Mouse (Mus musculus) thymus, adult 18-20 months (tissue): Measurements from ENCODE around the gene Amigo2.
"Not testable (repeated sequence)": the region's sequence is repeated elsewhere in the genome, so short reads cannot be mapped to it uniquely, and the experiment has no call there.

Source experiments
- DNase-seq, 2 experiments: peaks; one replicate each; pipeline ENCODE4 v3.0.0; 2022; ENCODE audit warnings: mixed read lengths in 2 of 2

Gene Amigo2

DNA sequence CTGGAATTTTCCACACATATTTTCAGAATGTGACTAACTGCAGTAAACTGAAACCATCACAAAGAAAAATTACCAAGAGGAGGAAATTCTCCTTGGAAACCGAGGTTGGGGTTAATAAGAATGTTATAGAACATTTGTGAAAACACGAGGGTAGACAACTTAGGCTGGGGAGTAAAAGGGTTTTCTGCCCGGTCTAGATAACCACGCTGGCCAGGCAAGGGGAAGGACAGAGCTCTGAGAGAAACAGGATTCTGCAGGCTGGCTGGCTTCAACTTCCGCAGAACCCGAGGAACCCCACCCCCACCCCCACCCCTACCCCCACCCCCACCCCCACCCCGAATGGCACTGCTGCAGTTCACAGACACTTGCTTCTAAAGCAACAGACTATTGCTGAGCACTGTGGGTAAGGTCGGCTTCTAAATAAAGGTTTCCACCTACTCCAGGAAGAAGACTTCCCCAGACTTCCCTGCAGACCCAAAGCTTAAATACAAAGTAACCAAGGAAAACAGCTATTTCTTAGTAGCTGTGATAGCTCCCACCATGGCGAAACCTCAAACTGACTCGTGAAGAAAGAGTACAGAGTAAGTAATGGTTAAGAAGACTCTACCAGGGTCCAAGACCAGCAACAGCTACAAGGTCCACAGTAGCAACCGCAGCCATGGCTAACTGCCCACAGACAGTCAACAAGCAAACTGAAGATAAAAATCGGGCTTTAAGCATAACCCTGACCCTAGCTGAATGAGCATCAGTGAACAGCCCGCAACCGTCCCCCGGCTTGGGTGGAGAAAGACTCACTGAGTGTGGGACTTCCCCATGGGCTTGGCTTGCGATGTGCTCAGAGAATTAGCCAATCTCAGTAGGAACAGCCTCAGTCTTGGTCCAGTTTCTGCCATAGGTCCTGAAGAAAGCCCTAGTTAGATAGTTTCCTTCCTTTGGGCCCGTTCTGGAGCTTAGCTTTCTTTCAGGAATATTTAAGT lies 34.3 kb downstream of the Amigo2 start:
- DNase-seq, result no peak

- not testable (repeated sequence) for DNase-seq
Observed at GRCm38 (mm10) chr15:97209754-97210153, 37.3 kb downstream of the Amigo2 start.

GRCm38 (mm10) chr15:97206506-97206905 lies 40.6 kb downstream of the Amigo2 start:
- DNase-seq, result no peak

- DNase-seq, result no peak
Observed at GRCm38 (mm10) chr15:97205776-97206175, 41.3 kb downstream of the Amigo2 start.

GRCm38 (mm10) chr15:97204889-97205288 lies 42.2 kb downstream of the Amigo2 start:
- DNase-seq, result no peak

DNA sequence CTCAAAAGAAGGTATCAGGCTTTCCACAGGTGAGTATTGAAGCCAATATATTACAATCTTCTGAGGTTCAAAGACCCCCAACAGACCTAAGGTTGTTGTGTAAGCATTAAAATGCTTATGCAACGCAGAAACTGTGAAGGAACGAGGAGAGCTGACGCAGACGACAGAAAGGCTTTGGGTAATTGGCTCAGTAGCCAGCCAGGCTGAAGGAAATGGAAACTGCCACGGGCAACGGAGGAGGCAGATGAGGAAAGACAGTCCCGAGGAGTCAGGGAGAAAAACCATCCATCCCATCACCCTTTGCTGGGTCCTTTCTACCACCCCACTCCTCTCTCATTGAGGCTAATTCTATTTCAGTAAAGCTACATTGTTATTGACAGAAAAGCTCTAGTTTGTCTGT lies 50.4 kb downstream of the Amigo2 start:
- no peak for DNase-seq

GRCm38 (mm10) chr15:97195628-97196027 lies 51.5 kb downstream of the Amigo2 start:
- no peak for DNase-seq
